Mouse (Mus musculus) left cerebral cortex, adult 2 months (tissue): ENCODE results near the gene Nubpl. TPM values are rescaled to one million over a fixed set of nuclear protein-coding genes. Genes with fewer than 3 reads are reported as not detected.
"Not testable (repeated sequence)": the region's sequence is repeated elsewhere in the genome, so short reads cannot be mapped to it uniquely, and the experiment has no call there.

Experiments
- DNase-seq, 2 experiments: peaks; one replicate each; pipeline ENCODE4 v3.0.0; 2021 to 2022; ENCODE audit warnings: low spot score in 2 of 2, mixed read lengths in 1 of 2; ENCODE audit errors: extremely low spot score in 1 of 2
- H3K27ac ChIP-seq: fragments of 200-600 bp; 2 replicates; pipeline ENCODE4 v1.8.1; 2022
- H3K4me3 ChIP-seq: fragments of 200-600 bp; 2 replicates; pipeline ENCODE4 v1.8.1; 2022
- CTCF ChIP-seq: fragments of 200-600 bp; IDR thresholded peaks from 2 replicates; pipeline ENCODE4 v1.8.1; 2022; ENCODE audit warnings: antibody characterized with exemption, mild to moderate bottlenecking, moderate library complexity
- intact Hi-C: fragments of 180-260 bp; cut with DNase I; formaldehyde crosslinking; loops from one replicate; pipeline ENCODE4 v1.15.1; 2025
- total RNA-seq, 2 experiments: library from RNA; stranded (reverse); gene quantifications; 2 replicates each; pipeline ENCODE4 v1.2.3; 2021

Gene Nubpl
- total RNA-seq, 2 experiments from 2014 or later, result 4.7 to 5.4 TPM

- no peak overlapping the region for H3K4me3 ChIP-seq
These were observed 66.9 kb downstream of the Nubpl start for GRCm38 (mm10) chr12:52164414-52164813.

GRCm38 (mm10) chr12:52186205-52186793 is 88.8 kb downstream of the Nubpl start:
- intact Hi-C loops, result no loop called here
- no peak overlapping the region for H3K27ac ChIP-seq
- H3K4me3 ChIP-seq, result no peak overlapping the region
- TF ChIP-seq CTCF, result no peak
- DNase-seq, result no peak

More at GRCm38 (mm10) chr12:52164414-52164813, 66.9 kb downstream of the Nubpl start:
- intact Hi-C loops, result no loop called here
- DNase-seq, result no peak
- no peak overlapping the region for H3K27ac ChIP-seq
- TF ChIP-seq CTCF, result no peak

- intact Hi-C loops, result no loop called here
- H3K27ac ChIP-seq, result no peak overlapping the region
- DNase-seq, result peak in 1 of 2 experiments; percentile 19
- no peak for TF ChIP-seq CTCF
- no peak overlapping the region for H3K4me3 ChIP-seq
These were observed 89.5 kb downstream of the Nubpl start for GRCm38 (mm10) chr12:52186963-52187590.

GRCm38 (mm10) chr12:52198471-52198870 is 100.9 kb downstream of the Nubpl start:
- TF ChIP-seq CTCF, result no peak
- intact Hi-C loops, result no loop called here

GRCm38 (mm10) chr12:52209121-52209610 is 111.6 kb downstream of the Nubpl start:
- Histone ChIP-seq H3K27ac (no peak overlapping the region; the same call in 1 of the 2 replicates), H3K4me3 (no peak overlapping the region)
- intact Hi-C loops, result no loop called here
- DNase-seq, result no peak
- no peak for TF ChIP-seq CTCF

More at GRCm38 (mm10) chr12:52198471-52198870, 100.9 kb downstream of the Nubpl start:
- Histone ChIP-seq H3K4me3 (no peak overlapping the region), H3K27ac (no peak overlapping the region)
- no peak for DNase-seq

- Histone ChIP-seq H3K27ac (no peak overlapping the region), H3K4me3 (no peak overlapping the region)
- intact Hi-C loops, result no loop called here
- DNase-seq, result no peak
- TF ChIP-seq CTCF, result no peak
These were observed 113.6 kb downstream of the Nubpl start for GRCm38 (mm10) chr12:52211144-52211543.

- DNase-seq, result no peak
- TF ChIP-seq CTCF, result no peak
- intact Hi-C loops, result no loop called here
- Histone ChIP-seq H3K27ac (no peak overlapping the region), H3K4me3 (no peak overlapping the region)
These were observed 117.3 kb downstream of the Nubpl start for GRCm38 (mm10) chr12:52214837-52215236.

GRCm38 (mm10) chr12:52224954-52225353 is 127.4 kb downstream of the Nubpl start:
- no peak for TF ChIP-seq CTCF
- DNase-seq, result no peak
- intact Hi-C loops, result no loop called here
- Histone ChIP-seq H3K4me3 (no peak overlapping the region), H3K27ac (no peak overlapping the region)

- intact Hi-C loops, result no loop called here
- TF ChIP-seq CTCF, result no peak
- no peak overlapping the region for H3K4me3 ChIP-seq
- DNase-seq, result no peak
- H3K27ac ChIP-seq, result no peak overlapping the region
These were observed 131.2 kb downstream of the Nubpl start for GRCm38 (mm10) chr12:52228746-52229145.

GRCm38 (mm10) chr12:52231929-52232328 is 134.4 kb downstream of the Nubpl start:
- H3K27ac ChIP-seq, H3K4me3 ChIP-seq, intact Hi-C loops, DNase-seq: not testable (repeated sequence)

GRCm38 (mm10) chr12:52242712-52243111 is 145.2 kb downstream of the Nubpl start:
- no peak overlapping the region for H3K4me3 ChIP-seq
- no peak overlapping the region for H3K27ac ChIP-seq
- intact Hi-C loops, result no loop called here
- DNase-seq, result no peak
- no peak for TF ChIP-seq CTCF

- H3K27ac ChIP-seq, result no peak overlapping the region
- TF ChIP-seq CTCF, result no peak
- no peak for DNase-seq
- no peak overlapping the region for H3K4me3 ChIP-seq
- intact Hi-C loops, result no loop called here
These were observed 149.9 kb downstream of the Nubpl start for GRCm38 (mm10) chr12:52247438-52247837.

- intact Hi-C loops, result no loop called here
- Histone ChIP-seq H3K4me3 (no peak overlapping the region), H3K27ac (no peak overlapping the region)
- no peak for TF ChIP-seq CTCF
- DNase-seq, result no peak
These were observed 151.0 kb downstream of the Nubpl start for GRCm38 (mm10) chr12:52248531-52248930.
